Mouse (Mus musculus) CH12.LX (cell line): ENCODE results near the gene Wnt5b. TPM values are rescaled to one million over a fixed set of nuclear protein-coding genes. Genes with fewer than 3 reads are reported as not detected.

Experiments
- DNase-seq: peaks from one replicate; pipeline ENCODE4 v3.0.0-alpha.2; 2013; ENCODE audit errors: extremely low read depth
- H3K27ac ChIP-seq: 2 replicates; pipeline ENCODE4 v1.5.1; 2012; ENCODE audit warnings: low read depth, mild to moderate bottlenecking, control low read depth, moderate library complexity; ENCODE audit not compliant: insufficient read depth
- H3K27me3 ChIP-seq: replicated peaks from 2 replicates; pipeline ENCODE3; 2012; ENCODE audit warnings: inconsistent platforms
- H3K36me3 ChIP-seq, 2 experiments: replicated peaks in 1 of 2; 2 replicates each; pipeline versions ENCODE3 to v1.6.1; 2012; ENCODE audit warnings: inconsistent platforms in 1 of 2, low read length in 1 of 2, mild to moderate bottlenecking in 1 of 2, mixed read lengths in 1 of 2, moderate library complexity in 1 of 2; ENCODE audit not compliant: control insufficient read depth in 1 of 2, insufficient read depth in 1 of 2
- H3K4me1 ChIP-seq, 2 experiments: 2 replicates each; pipeline ENCODE4 v1.6.1; 2012; ENCODE audit warnings: inconsistent platforms in 1 of 2, moderate library complexity in 1 of 2; ENCODE audit not compliant: insufficient read depth in 2 of 2, control insufficient read depth in 1 of 2
- H3K4me2 ChIP-seq: 2 replicates; pipeline ENCODE4 v1.6.1; 2012; ENCODE audit warnings: low read depth, mild to moderate bottlenecking, control low read depth; ENCODE audit not compliant: poor library complexity, insufficient read depth, severe bottlenecking
- H3K4me3 ChIP-seq, 3 experiments: fragments of 150-350 bp in 1 of 3; sonication (generic) in 1 of 3; replicated peaks in 1 of 3; 2 replicates each; pipeline versions ENCODE3 to v1.5.1; 2011 to 2012; ENCODE audit warnings: low read depth in 2 of 3, low read length in 2 of 3, mild to moderate bottlenecking in 2 of 3, moderate library complexity in 2 of 3, control low read depth in 1 of 3, improper control_type of control experiment in 1 of 3, inconsistent platforms in 1 of 3, mixed read lengths in 1 of 3; ENCODE audit not compliant: poor library complexity in 1 of 3
- H3K79me2 ChIP-seq: replicated peaks from 2 replicates; pipeline ENCODE4 v1.6.1; 2012; ENCODE audit warnings: mild to moderate bottlenecking, moderate library complexity; ENCODE audit not compliant: control insufficient read depth, poor library complexity, insufficient read depth, severe bottlenecking; ENCODE audit errors: extremely low read depth
- H3K9ac ChIP-seq: 2 replicates; pipeline ENCODE4 v1.6.1; 2012; ENCODE audit warnings: low read depth, mild to moderate bottlenecking, control low read depth, moderate library complexity; ENCODE audit not compliant: insufficient read depth
- H3K9me3 ChIP-seq: replicated peaks from 2 replicates; pipeline ENCODE3; 2012; ENCODE audit warnings: low read length, inconsistent platforms, mixed read lengths
- BHLHE40 ChIP-seq: IDR thresholded peaks from 2 replicates; pipeline ENCODE4 v1.6.1; 2011; ENCODE audit warnings: mild to moderate bottlenecking, low read depth, low read length, improper control_type of control experiment
- CHD1 ChIP-seq: IDR thresholded peaks from 2 replicates; pipeline ENCODE4 v1.6.1; 2012; ENCODE audit warnings: low read depth, low read length, improper control_type of control experiment, inconsistent platforms
- CHD2 ChIP-seq: IDR thresholded peaks from 2 replicates; pipeline ENCODE4 v1.6.1; 2011; ENCODE audit warnings: low read length, improper control_type of control experiment
- E2F4 ChIP-seq: IDR thresholded peaks from 2 replicates; pipeline ENCODE4 v1.6.1; 2011; ENCODE audit warnings: low read depth, low read length, improper control_type of control experiment; ENCODE audit not compliant: insufficient replicate concordance
- ELF1 ChIP-seq: IDR thresholded peaks from 2 replicates; pipeline ENCODE4 v1.6.1; 2014; ENCODE audit warnings: low read depth, mild to moderate bottlenecking, inconsistent platforms, low read length, improper control_type of control experiment
- EP300 ChIP-seq: IDR thresholded peaks from 2 replicates; pipeline ENCODE4 v1.6.1; 2011; ENCODE audit warnings: low read length, improper control_type of control experiment
- ETS1 ChIP-seq: conservative IDR thresholded peaks from 2 replicates; pipeline ENCODE4 v1.6.1; 2012; ENCODE audit warnings: low read depth, mild to moderate bottlenecking, inconsistent platforms, low read length, improper control_type of control experiment, moderate library complexity
- GABPA ChIP-seq: IDR thresholded peaks from 2 replicates; pipeline ENCODE4 v1.6.1; 2012; ENCODE audit warnings: low read depth, low read length, improper control_type of control experiment, inconsistent platforms; ENCODE audit not compliant: insufficient replicate concordance
- HCFC1 ChIP-seq: IDR thresholded peaks from 2 replicates; pipeline ENCODE4 v1.6.1; 2012; ENCODE audit warnings: low read depth, mild to moderate bottlenecking, inconsistent platforms, low read length, improper control_type of control experiment
- IRF4 ChIP-seq: IDR thresholded peaks from 2 replicates; pipeline ENCODE4 v1.6.1; 2014; ENCODE audit warnings: low read depth, mild to moderate bottlenecking, inconsistent platforms, low read length, improper control_type of control experiment
- JUN ChIP-seq: IDR thresholded peaks from 2 replicates; pipeline ENCODE4 v1.6.1; 2011; ENCODE audit warnings: low read depth, mild to moderate bottlenecking, low read length, improper control_type of control experiment, moderate library complexity; ENCODE audit not compliant: insufficient read depth
- JUND ChIP-seq: conservative IDR thresholded peaks from 2 replicates; pipeline ENCODE4 v1.6.1; 2011; ENCODE audit warnings: low read depth, low read length, improper control_type of control experiment
- MAFK ChIP-seq: IDR thresholded peaks from 2 replicates; pipeline ENCODE4 v1.6.1; 2011; ENCODE audit warnings: low read length, improper control_type of control experiment; ENCODE audit not compliant: insufficient replicate concordance
- MAZ ChIP-seq: IDR thresholded peaks from 2 replicates; pipeline ENCODE4 v1.6.1; 2012; ENCODE audit warnings: low read depth, mild to moderate bottlenecking, inconsistent platforms, low read length, improper control_type of control experiment, moderate library complexity
- MEF2A ChIP-seq: IDR thresholded peaks from 2 replicates; pipeline ENCODE4 v1.6.1; 2014; ENCODE audit warnings: low read depth, mild to moderate bottlenecking, inconsistent platforms, low read length, improper control_type of control experiment, borderline replicate concordance
- MXI1 ChIP-seq: IDR thresholded peaks from 2 replicates; pipeline ENCODE4 v1.6.1; 2011; ENCODE audit warnings: mild to moderate bottlenecking, low read depth, low read length, improper control_type of control experiment
- NELFE ChIP-seq: IDR thresholded peaks from 2 replicates; pipeline ENCODE4 v1.6.1; 2011; ENCODE audit warnings: low read depth, low read length, improper control_type of control experiment
- NRF1 ChIP-seq: IDR thresholded peaks from 2 replicates; pipeline ENCODE4 v1.6.1; 2014; ENCODE audit warnings: low read depth, mild to moderate bottlenecking, inconsistent platforms, low read length, improper control_type of control experiment, moderate library complexity
- PAX5 ChIP-seq: IDR thresholded peaks from 2 replicates; pipeline ENCODE4 v1.6.1; 2012; ENCODE audit warnings: low read length, inconsistent platforms, mixed read lengths
- POLR2AphosphoS2 ChIP-seq: IDR thresholded peaks from 2 replicates; pipeline ENCODE4 v1.6.1; 2011; ENCODE audit warnings: low read depth, low read length, improper control_type of control experiment
- RAD21 ChIP-seq: IDR thresholded peaks from 2 replicates; pipeline ENCODE4 v1.6.1; 2011; ENCODE audit warnings: low read depth, mild to moderate bottlenecking, low read length, improper control_type of control experiment, moderate library complexity
- RCOR1 ChIP-seq: conservative IDR thresholded peaks from 2 replicates; pipeline ENCODE4 v1.6.1; 2012; ENCODE audit warnings: low read depth, mild to moderate bottlenecking, inconsistent platforms, low read length, improper control_type of control experiment
- SIN3A ChIP-seq: IDR thresholded peaks from 2 replicates; pipeline ENCODE4 v1.6.1; 2012; ENCODE audit warnings: low read length, improper control_type of control experiment, inconsistent platforms
- SMC3 ChIP-seq: IDR thresholded peaks from 2 replicates; pipeline ENCODE4 v1.6.1; 2011; ENCODE audit warnings: low read depth, low read length, improper control_type of control experiment
- TBP ChIP-seq: conservative IDR thresholded peaks from 2 replicates; pipeline ENCODE4 v1.6.1; 2011; ENCODE audit warnings: low read depth, low read length, improper control_type of control experiment
- UBTF ChIP-seq: IDR thresholded peaks from 2 replicates; pipeline ENCODE4 v1.6.1; 2012; ENCODE audit warnings: low read depth, mild to moderate bottlenecking, inconsistent platforms, low read length, improper control_type of control experiment, moderate library complexity
- USF2 ChIP-seq: conservative IDR thresholded peaks from 2 replicates; pipeline ENCODE4 v1.6.1; 2011; ENCODE audit warnings: low read depth, low read length, improper control_type of control experiment
- ZC3H11A ChIP-seq: IDR thresholded peaks from 2 replicates; pipeline ENCODE4 v1.6.1; 2012; ENCODE audit warnings: low read depth, mild to moderate bottlenecking, inconsistent platforms, low read length, improper control_type of control experiment
- ZKSCAN1 ChIP-seq: IDR thresholded peaks from 2 replicates; pipeline ENCODE4 v1.6.1; 2012; ENCODE audit warnings: low read depth, inconsistent platforms, low read length, improper control_type of control experiment, borderline replicate concordance
- dilution Hi-C: fragments of 300-500 bp; cut with MboI; formaldehyde crosslinking; loops from 2 replicates; pipeline ENCODE4 v1.14.3; 2020; ENCODE audit warnings: low sequenced_read_pairs; ENCODE audit not compliant: extremely low pct_unique_long_range_greater_than_20kb, extremely low pct_ligation_motif_present
- in situ Hi-C: fragments of 300-500 bp; cut with MboI; formaldehyde crosslinking; loops from 3 replicates; pipeline ENCODE4 v1.14.3; 2019; ENCODE audit warnings: low sequenced_read_pairs, low pct_ligation_motif_present, low pct_unique_long_range_greater_than_20kb, mixed read lengths
- polyA plus RNA-seq: library from polyadenylated mRNA; unstranded; fragments of >175 nt; gene quantifications from 2 replicates; pipeline ENCODE4 v1.2.1, GENCODE M21; 2012; ENCODE audit warnings: low read depth; ENCODE audit not compliant: insufficient read length
- total RNA-seq, 2 experiments: library from RNA; depleted of rRNA; stranded (reverse); fragments of 300-350 nt in 1 of 2; fragments of >200 nt in 1 of 2; gene quantifications; 2 replicates each; pipeline ENCODE4 v1.2.3; 2012 to 2014

Gene Wnt5b
- total and polyA plus RNA-seq, 3 experiments, result 1.2 to 2.0 (median 1.5) TPM

- H3K27ac ChIP-seq, result no peak overlapping the region
- dilution Hi-C loops, result no loop called here
- H3K36me3 ChIP-seq, result no peaks in the 10 kb centered on the region
- H3K9me3 ChIP-seq, result no peaks in the 10 kb centered on the region
- no peak overlapping the region for H3K4me3 ChIP-seq
- H3K4me2 ChIP-seq, result no peak overlapping the region
- no peak overlapping the region for H3K9ac ChIP-seq
- no peaks in the 10 kb centered on the region for H3K4me1 ChIP-seq
- DNase-seq, result no peak
- in situ Hi-C loops, result no loop called here
- TF ChIP-seq MAFK (no peak), ZC3H11A (no peak), ETS1 (no peak), BHLHE40 (no peak), E2F4 (no peak), CHD1 (no peak), RAD21 (no peak), ZKSCAN1 (no peak), TBP (no peak), UBTF (no peak), POLR2AphosphoS2 (no peak), MAZ (no peak), MEF2A (no peak), RCOR1 (no peak), MXI1 (no peak), SIN3A (no peak), EP300 (no peak), SMC3 (no peak)
- H3K79me2 ChIP-seq, result no peaks in the 10 kb centered on the region
- no peaks in the 10 kb centered on the region for H3K27me3 ChIP-seq
Measured at GRCm38 (mm10) chr6:119418392-119419251, 125.5 kb downstream of the Wnt5b start.

GRCm38 (mm10) chr6:119417821-119418220 lies 126.3 kb downstream of the Wnt5b start:
- Histone ChIP-seq H3K27me3 (no peaks in the 10 kb centered on the region), H3K36me3 (no peaks in the 10 kb centered on the region), H3K79me2 (no peaks in the 10 kb centered on the region), H3K4me3 (no peak overlapping the region), H3K4me1 (no peaks in the 10 kb centered on the region), H3K9ac (no peak overlapping the region), H3K27ac (no peak overlapping the region), H3K9me3 (no peaks in the 10 kb centered on the region), H3K4me2 (no peak overlapping the region)
- TF ChIP-seq USF2 (no peak), RAD21 (no peak), CHD2 (no peak), ZC3H11A (no peak), E2F4 (no peak), NRF1 (no peak), NELFE (no peak), JUND (no peak), ETS1 (no peak), GABPA (no peak), MAZ (no peak), HCFC1 (no peak), IRF4 (no peak), CHD1 (no peak), PAX5 (no peak), BHLHE40 (no peak), JUN (no peak), ELF1 (no peak), MXI1 (no peak)
- dilution Hi-C loops, result no loop called here
- DNase-seq, result no peak
- in situ Hi-C loops, result no loop called here
